Mouse (Mus musculus) T-helper 2 cell (primary cell): Measurements from ENCODE around the gene Atraid.
"Not testable (repeated sequence)": the region's sequence is repeated elsewhere in the genome, so short reads cannot be mapped to it uniquely, and the experiment has no call there.

ENCODE experiments used
- in situ Hi-C: fragments of 300-600 bp; cut with MboI, MseI; formaldehyde crosslinking; loops from one replicate; pipeline ENCODE4 v1.15.1; 2025; ENCODE audit warnings: high pct_unique_total_duplicates

Gene Atraid

GRCm38 (mm10) chr5:31047848-31048762, at the start of gene Atraid:
Gene Atraid, plus strand, starts transcription at chr5:31048312.
- in situ Hi-C loops, result no loop called here

GRCm38 (mm10) chr5:30999324-30999723, 48.8 kb upstream of the Atraid start:
- in situ Hi-C loops, result loop anchor here (25.0 kb wide), 1 partner anchor 537 kb away; the partner anchor contains the start of genes 1700001C02Rik and Otof

GRCm38 (mm10) chr5:31000122-31000521, 48.0 kb upstream of the Atraid start:
- in situ Hi-C loops, result loop anchor here (5.0 kb wide), 1 partner anchor 193 kb away; no protein-coding TSS in a partner anchor

GRCm38 (mm10) chr5:31000993-31001392, 47.1 kb upstream of the Atraid start:
- in situ Hi-C loops, result loop anchor here (5.0 kb wide), 1 partner anchor 194 kb away; no protein-coding TSS in a partner anchor

GRCm38 (mm10) chr5:31001560-31001959, 46.6 kb upstream of the Atraid start:
- in situ Hi-C loops, result loop anchor here (5.0 kb wide), 1 partner anchor 194 kb away; no protein-coding TSS in a partner anchor

- in situ Hi-C loops, result loop anchor here (5.0 kb wide), 1 partner anchor 197 kb away; no protein-coding TSS in a partner anchor
Observed at GRCm38 (mm10) chr5:31004184-31004583, 43.9 kb upstream of the Atraid start.

- in situ Hi-C loops, result no loop called here
Observed at GRCm38 (mm10) chr5:31012737-31013136, 35.4 kb upstream of the Atraid start.

GRCm38 (mm10) chr5:31015913-31016312, 32.2 kb upstream of the Atraid start:
- in situ Hi-C loops, result no loop called here

- in situ Hi-C loops, result not testable (repeated sequence)
Observed at GRCm38 (mm10) chr5:31021790-31022189, 26.3 kb upstream of the Atraid start.

GRCm38 (mm10) chr5:31022690-31023089, 25.4 kb upstream of the Atraid start:
- in situ Hi-C loops, result no loop called here

- in situ Hi-C loops, result no loop called here
Observed at GRCm38 (mm10) chr5:31023254-31023653, 24.9 kb upstream of the Atraid start.

GRCm38 (mm10) chr5:31024641-31025040, 23.5 kb upstream of the Atraid start:
- in situ Hi-C loops, result no loop called here

- in situ Hi-C loops, result no loop called here
Observed at GRCm38 (mm10) chr5:31030926-31031325, 17.2 kb upstream of the Atraid start.

GRCm38 (mm10) chr5:31031508-31031907, 16.6 kb upstream of the Atraid start:
- in situ Hi-C loops, result no loop called here

- in situ Hi-C loops, result no loop called here
Observed at GRCm38 (mm10) chr5:31034669-31035068, 13.4 kb upstream of the Atraid start.

GRCm38 (mm10) chr5:31036556-31036955, 11.6 kb upstream of the Atraid start:
- in situ Hi-C loops, result not testable (repeated sequence)

GRCm38 (mm10) chr5:31038171-31038845, 9.8 kb upstream of the Atraid start:
- in situ Hi-C loops, result no loop called here

GRCm38 (mm10) chr5:31046416-31046815, 1.7 kb upstream of the Atraid start:
- in situ Hi-C loops, result no loop called here

- in situ Hi-C loops, result no loop called here
Observed at GRCm38 (mm10) chr5:31047074-31047473, 1.0 kb upstream of the Atraid start.

- in situ Hi-C loops, result no loop called here
Observed at GRCm38 (mm10) chr5:31048763-31049641, 890 bp downstream of the Atraid start, which contains the start of gene Slc5a6. Gene Slc5a6, minus strand, starts transcription at chr5:31048924.

- in situ Hi-C loops, result loop anchor here (10.0 kb wide), 1 partner anchor 124 kb away; the partner anchor contains the start of gene Gm29609
Observed at GRCm38 (mm10) chr5:31050427-31050826, 2.3 kb downstream of the Atraid start.
